Mouse (Mus musculus) lung, adult 2 months (tissue): ENCODE measurements around the gene Kcnip1.

Experiments used
- CTCF ChIP-seq: fragments of 200-500 bp; IDR thresholded peaks from 2 replicates; pipeline ENCODE4 v1.5.1; 2011; ENCODE audit warnings: mild to moderate bottlenecking, low read length, control low read depth; ENCODE audit not compliant: insufficient read depth
- POLR2A ChIP-seq: fragments of 200-500 bp; IDR thresholded peaks from 2 replicates; pipeline ENCODE4 v1.6.1; 2011; ENCODE audit warnings: low read depth, mild to moderate bottlenecking, control low read depth, low read length, borderline replicate concordance; ENCODE audit errors: extremely low read depth

DNA sequence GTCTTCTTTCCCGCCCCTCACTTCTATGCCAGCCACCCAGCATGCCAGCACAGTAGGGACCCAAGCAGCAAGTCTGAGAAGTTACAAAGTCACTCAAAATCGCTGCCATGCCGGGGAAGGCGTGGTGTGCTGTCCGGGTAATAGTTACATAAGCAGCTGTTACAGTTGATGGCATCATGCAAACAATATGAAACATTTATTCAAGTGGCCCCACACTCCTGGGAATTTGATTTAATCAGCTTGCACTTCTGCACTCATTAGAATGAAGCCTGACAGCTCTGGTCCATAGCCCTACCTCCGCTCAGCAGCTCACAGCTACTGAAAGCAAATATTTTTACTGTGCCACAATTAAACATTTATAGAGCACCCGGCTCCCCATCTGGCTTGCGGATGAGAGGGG, 67.2 kb downstream of the Kcnip1 start:
- TF ChIP-seq CTCF, result no peak
- no peak for TF ChIP-seq POLR2A
